Mouse (Mus musculus) liver, adult 2 months (tissue): ENCODE data around the gene Ifit3b.

ENCODE experiments used
- CTCF ChIP-seq: fragments of 200-500 bp; IDR thresholded peaks from 2 replicates; pipeline ENCODE4 v1.5.1; 2011; ENCODE audit warnings: low read depth, low read length, control low read depth
- POLR2A ChIP-seq: fragments of 200-500 bp; IDR thresholded peaks from 2 replicates; pipeline ENCODE4 v1.6.1; 2011; ENCODE audit warnings: low read length, control low read depth; ENCODE audit not compliant: insufficient read depth; ENCODE audit errors: extremely low read depth

GRCm38 (mm10) chr19:34640623-34641022 is 32.9 kb downstream of the Ifit3b start, which contains the start of the genes Ifit1bl2 and Ifit1:
- no peak for TF ChIP-seq CTCF
- TF ChIP-seq POLR2A: no peak
